Mouse (Mus musculus): ENCODE data around the gene Cadm1.

GRCm38 (mm10) chr9:47752516-47752915 lies 222.5 kb downstream of the Cadm1 start:
- no peak for TF ChIP-seq CTCF (IDR thresholded peaks at IDR 0.05; ENCODE audit: low read depth)
- no peak for TF ChIP-seq EP300 (IDR thresholded peaks at IDR 0.05; ENCODE audit: low read depth)
